Mouse (Mus musculus): Measurements from ENCODE around the gene Sptbn4.

Gene Sptbn4

GRCm38 (mm10) chr7:27327500-27327899 is 120.0 kb downstream of the Sptbn4 start:
- no peak for DNase-seq (ENCODE audit: low spot score in 2 of 2)

- peak in 1 of 2 experiments; percentile 73 for DNase-seq (ENCODE audit: low spot score in 2 of 2)
Measured at GRCm38 (mm10) chr7:27326101-27326880, 121.2 kb downstream of the Sptbn4 start.

- peak; percentile 61 to 83 for DNase-seq (ENCODE audit: low spot score in 2 of 2)
Measured at GRCm38 (mm10) chr7:27325697-27326096, 121.8 kb downstream of the Sptbn4 start.

- no peak for DNase-seq (ENCODE audit: low spot score in 2 of 2)
Measured at GRCm38 (mm10) chr7:27324928-27325327, 122.6 kb downstream of the Sptbn4 start.

GRCm38 (mm10) chr7:27324161-27324560 is 123.3 kb downstream of the Sptbn4 start:
- DNase-seq (ENCODE audit: low spot score in 2 of 2), result no peak

- no peak for DNase-seq (ENCODE audit: low spot score in 2 of 2)
Measured at GRCm38 (mm10) chr7:27323001-27323400, 124.5 kb downstream of the Sptbn4 start.

- no peak for DNase-seq (ENCODE audit: low spot score in 2 of 2)
Measured at GRCm38 (mm10) chr7:27322291-27322690, 125.2 kb downstream of the Sptbn4 start.

- DNase-seq (ENCODE audit: low spot score in 2 of 2), result no peak
Measured at GRCm38 (mm10) chr7:27319411-27319810, 128.1 kb downstream of the Sptbn4 start.

- DNase-seq (ENCODE audit: low spot score in 2 of 2), result no peak
Measured at GRCm38 (mm10) chr7:27315958-27316357, 131.5 kb downstream of the Sptbn4 start.

- no peak for DNase-seq (ENCODE audit: low spot score in 2 of 2)
Measured at GRCm38 (mm10) chr7:27314393-27314792, 133.1 kb downstream of the Sptbn4 start.

- DNase-seq (ENCODE audit: low spot score in 2 of 2), result no peak
Measured at GRCm38 (mm10) chr7:27311651-27312284, 135.7 kb downstream of the Sptbn4 start.

- DNase-seq (ENCODE audit: low spot score in 2 of 2), result no peak
Measured at GRCm38 (mm10) chr7:27310996-27311535, 136.4 kb downstream of the Sptbn4 start.

- DNase-seq (ENCODE audit: low spot score in 2 of 2), result peak; percentile 52
Measured at GRCm38 (mm10) chr7:27310306-27310705, 137.2 kb downstream of the Sptbn4 start.

GRCm38 (mm10) chr7:27309832-27310231 is 137.7 kb downstream of the Sptbn4 start:
- DNase-seq (ENCODE audit: low spot score in 2 of 2), result no peak

- DNase-seq (ENCODE audit: low spot score in 2 of 2), result peak in 1 of 2 experiments; percentile 28
Measured at GRCm38 (mm10) chr7:27308821-27309549, 138.5 kb downstream of the Sptbn4 start.

- DNase-seq (ENCODE audit: low spot score in 2 of 2), result no peak
Measured at GRCm38 (mm10) chr7:27307551-27307950, 139.9 kb downstream of the Sptbn4 start.

Measured in urinary bladder, postnatal 36 days (tissue).